Mouse (Mus musculus) forebrain, embryonic 14.5 days (tissue): ENCODE results near the gene Jmjd7. TPM values are rescaled to one million over a fixed set of nuclear protein-coding genes. Genes with fewer than 3 reads are reported as not detected.

Experiments used
- ATAC-seq: fragments of 200-750 bp; cut with Nextera tagmentation; 2 replicates; pipeline ENCODE4 v1.8.0; 2017; ENCODE audit warnings: mild to moderate bottlenecking, moderate library complexity
- DNase-seq: peaks from one replicate; pipeline ENCODE4 v3.0.0-alpha.2; 2015; ENCODE audit warnings: low spot score
- H3K27ac ChIP-seq: fragments of 300-500 bp; sonication (generic); 2 replicates; pipeline ENCODE4 v1.5.1; 2014; ENCODE audit warnings: low read depth, mild to moderate bottlenecking, control low read depth, low read length, moderate library complexity
- H3K27me3 ChIP-seq: fragments of 300-500 bp; sonication (generic); replicated peaks from 2 replicates; pipeline ENCODE4 v1.6.1; 2014; ENCODE audit warnings: low read length, control low read depth, mixed read lengths; ENCODE audit not compliant: control insufficient read depth, insufficient read depth
- H3K36me3 ChIP-seq: fragments of 300-500 bp; sonication (generic); 2 replicates; pipeline ENCODE4 v1.6.1; 2014; ENCODE audit warnings: low read length, control low read depth; ENCODE audit not compliant: control insufficient read depth, insufficient read depth
- H3K4me1 ChIP-seq: fragments of 300-500 bp; sonication (generic); 2 replicates; pipeline ENCODE4 v1.6.1; 2014; ENCODE audit warnings: antibody characterized with exemption, low read length, control low read depth; ENCODE audit not compliant: control insufficient read depth, insufficient read depth
- H3K4me2 ChIP-seq: fragments of 300-500 bp; sonication (generic); 2 replicates; pipeline ENCODE4 v1.6.1; 2014; ENCODE audit warnings: mild to moderate bottlenecking, control low read depth, low read length
- H3K4me3 ChIP-seq: fragments of 300-500 bp; sonication (generic); 2 replicates; pipeline ENCODE4 v1.5.1; 2014; ENCODE audit warnings: low read depth, low read length, control low read depth
- H3K9ac ChIP-seq: fragments of 300-500 bp; sonication (generic); 2 replicates; pipeline ENCODE4 v1.6.1; 2014; ENCODE audit warnings: mild to moderate bottlenecking, low read length, control low read depth, moderate library complexity
- H3K9me3 ChIP-seq: fragments of 300-500 bp; sonication (generic); replicated peaks from 2 replicates; pipeline ENCODE4 v1.6.1; 2016; ENCODE audit warnings: low read length, control low read depth, mixed read lengths; ENCODE audit not compliant: control insufficient read depth
- WGBS: fragments of 180-500 bp; shearing (Covaris S2); extraction: QIAGEN DNeasy Blood & Tissue Kit; methylation state at CpG from one replicate; pipeline ENCODE4 v1.1.7; 2014; 5-methylcytosine and 5-hydroxymethylcytosine counted together
- polyA plus RNA-seq: library from polyadenylated mRNA; unstranded; fragments of >200 nt; fragmentation: Nextera tagmentation; extraction: Ambion mirVana; gene quantifications from 2 replicates; pipeline ENCODE4 v1.2.1, GENCODE M21; 2014

Jmjd7 gene
- polyA plus RNA-seq: 16.4 and 23.3 TPM in 2 replicates

GRCm38 (mm10) chr2:120026984-120027949 is at the start of gene Jmjd7, which contains the start of gene Gm28042:
Gene Jmjd7, plus strand, starts transcription at chr2:120027483.
Gene Gm28042, plus strand, starts transcription at chr2:120027493.
- Histone ChIP-seq H3K4me1 (peaks cover 11% of the 10 kb centered on the region), H3K9me3 (no peaks in the 10 kb centered on the region), H3K4me3 (peak within 1 kb of the TSS; percentile 72), H3K9ac (peak within 1 kb of the TSS; percentile 73), H3K36me3 (peaks cover 39% of the 10 kb centered on the region), H3K4me2 (peak within 1 kb of the TSS; percentile 79), H3K27ac (peak within 1 kb of the TSS; percentile 85), H3K27me3 (no peaks in the 10 kb centered on the region)
- WGBS: 6% methylated on average over 50 of the region's 50 CpGs
- DNase-seq: peak; percentile 92
- peak; percentile 95 for ATAC-seq

GRCm38 (mm10) chr2:119980343-119980986 is 46.8 kb upstream of the Jmjd7 start:
- Histone ChIP-seq H3K36me3 (peaks cover 11% of the 10 kb centered on the region; the same call in 1 of the 2 replicates), H3K9ac (no peak overlapping the region), H3K9me3 (no peaks in the 10 kb centered on the region), H3K4me2 (no peak overlapping the region), H3K27ac (no peak overlapping the region), H3K27me3 (no peaks in the 10 kb centered on the region), H3K4me1 (no peaks in the 10 kb centered on the region), H3K4me3 (no peak overlapping the region)
- ATAC-seq: no peak
- 82% methylated on average over 7 of the region's 7 CpGs for WGBS
- DNase-seq: no peak

- no peak for DNase-seq
- Histone ChIP-seq H3K4me2 (no peak overlapping the region), H3K27me3 (no peaks in the 10 kb centered on the region), H3K9me3 (no peaks in the 10 kb centered on the region), H3K4me3 (no peak overlapping the region), H3K9ac (no peak overlapping the region), H3K36me3 (peaks cover 11% of the 10 kb centered on the region; the same call in 1 of the 2 replicates), H3K27ac (no peak overlapping the region), H3K4me1 (no peaks in the 10 kb centered on the region)
- 79% methylated on average over 2 of the region's 2 CpGs for WGBS
- no peak for ATAC-seq
Observed at GRCm38 (mm10) chr2:119981631-119982030, 45.7 kb upstream of the Jmjd7 start.

GRCm38 (mm10) chr2:119985871-119986270 is 41.4 kb upstream of the Jmjd7 start:
- ATAC-seq (no peak), DNase-seq (no peak)
- Histone ChIP-seq H3K9me3 (no peaks in the 10 kb centered on the region), H3K4me1 (no peaks in the 10 kb centered on the region), H3K4me3 (no peak overlapping the region), H3K27me3 (no peaks in the 10 kb centered on the region), H3K36me3 (peaks cover 11% of the 10 kb centered on the region; the same call in 1 of the 2 replicates), H3K27ac (no peak overlapping the region), H3K4me2 (no peak overlapping the region), H3K9ac (no peak overlapping the region)
- 68% methylated on average over 8 of the region's 8 CpGs for WGBS

GRCm38 (mm10) chr2:119986369-119986768 is 40.9 kb upstream of the Jmjd7 start:
- no peaks in the 10 kb centered on the region for H3K27me3 ChIP-seq
- no peak overlapping the region for H3K4me3 ChIP-seq
- WGBS: 86% methylated on average over 6 of the region's 6 CpGs
- ATAC-seq: no peak
- no peak for DNase-seq
- peaks cover 9% of the 10 kb centered on the region; the same call in 1 of the 2 replicates for H3K36me3 ChIP-seq
- H3K9ac ChIP-seq: no peak overlapping the region
- no peak overlapping the region for H3K4me2 ChIP-seq
- no peaks in the 10 kb centered on the region for H3K9me3 ChIP-seq
- no peaks in the 10 kb centered on the region for H3K4me1 ChIP-seq
- H3K27ac ChIP-seq: no peak overlapping the region

GRCm38 (mm10) chr2:119987441-119987840 is 39.8 kb upstream of the Jmjd7 start:
- H3K9me3 ChIP-seq: no peaks in the 10 kb centered on the region
- H3K4me3 ChIP-seq: no peak overlapping the region
- H3K4me1 ChIP-seq: no peaks in the 10 kb centered on the region
- H3K4me2 ChIP-seq: no peak overlapping the region
- no peak overlapping the region for H3K27ac ChIP-seq
- H3K36me3 ChIP-seq: no peaks in the 10 kb centered on the region
- WGBS: 100% methylated on average over 2 of the region's 2 CpGs
- H3K9ac ChIP-seq: no peak overlapping the region
- DNase-seq: no peak
- ATAC-seq: no peak
- H3K27me3 ChIP-seq: no peaks in the 10 kb centered on the region

- no peak for ATAC-seq
- no peak overlapping the region for H3K4me2 ChIP-seq
- no peak overlapping the region for H3K9ac ChIP-seq
- H3K36me3 ChIP-seq: no peaks in the 10 kb centered on the region
- 97% methylated on average over 4 of the region's 4 CpGs for WGBS
- no peaks in the 10 kb centered on the region for H3K27me3 ChIP-seq
- H3K9me3 ChIP-seq: no peaks in the 10 kb centered on the region
- H3K27ac ChIP-seq: no peak overlapping the region
- no peak for DNase-seq
- H3K4me3 ChIP-seq: no peak overlapping the region
- H3K4me1 ChIP-seq: no peaks in the 10 kb centered on the region
Observed at GRCm38 (mm10) chr2:119988952-119989351, 38.3 kb upstream of the Jmjd7 start.

- DNase-seq (no peak), ATAC-seq (no peak)
- Histone ChIP-seq H3K27ac (no peak overlapping the region), H3K4me3 (no peak overlapping the region), H3K27me3 (no peaks in the 10 kb centered on the region), H3K9me3 (no peaks in the 10 kb centered on the region), H3K4me1 (no peaks in the 10 kb centered on the region), H3K36me3 (no peaks in the 10 kb centered on the region), H3K9ac (no peak overlapping the region), H3K4me2 (no peak overlapping the region)
- WGBS: 90% methylated on average over 6 of the region's 6 CpGs
Observed at GRCm38 (mm10) chr2:119990881-119991280, 36.4 kb upstream of the Jmjd7 start.
